Mouse (Mus musculus) cerebellum, adult 8-10 months (tissue): ENCODE measurements around the gene Selp.

ENCODE experiments used
- DNase-seq: peaks from one replicate; pipeline ENCODE4 v3.0.0; 2022

Gene Selp

GRCm38 (mm10) chr1:164184142-164184870 is 69.2 kb downstream of the Selp start:
- DNase-seq = peak; percentile 41

GRCm38 (mm10) chr1:164184871-164185223 is 69.8 kb downstream of the Selp start:
- DNase-seq = no peak

DNA sequence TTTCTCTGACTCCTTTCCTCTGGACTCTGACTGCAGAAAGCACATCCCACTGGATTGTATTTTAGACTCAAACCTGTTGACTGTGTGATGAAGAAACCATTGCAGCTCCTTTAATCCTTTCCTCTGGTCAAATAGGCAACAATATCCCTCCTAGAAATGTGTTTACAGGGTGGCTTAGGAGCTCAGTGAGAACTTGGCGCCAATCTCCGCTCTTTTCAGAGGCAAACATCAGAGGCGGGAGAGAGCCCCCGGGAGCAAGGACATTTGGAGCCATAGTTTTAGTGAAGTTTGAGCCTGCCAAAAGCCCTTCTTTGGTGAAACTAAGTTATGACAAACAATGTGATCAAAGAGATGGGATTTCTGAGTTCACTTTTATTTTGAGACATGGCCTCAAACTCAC is 70.3 kb downstream of the Selp start:
- DNase-seq = no peak

- no peak for DNase-seq
Measured at GRCm38 (mm10) chr1:164187002-164187560, 72.0 kb downstream of the Selp start.

GRCm38 (mm10) chr1:164199551-164199950 is 84.5 kb downstream of the Selp start:
- no peak for DNase-seq
